Comparison of ENCODE assay signal across 8 mouse cellular contexts in genomic region chr2:32095351-32096121, GRCm38 (mm10). TPM values are rescaled to one million over a fixed set of nuclear protein-coding genes. Genes with fewer than 3 reads are reported as not detected.
A peak's percentile ranks its signal among the peaks of the same experiment; 100 is the strongest.
DNase-seq lines count a peak whose midpoint lies in the region; ATAC-seq and TF ChIP-seq lines count a peak whose summit lies in the region.

Plpp7 (plus strand) TSS chr2:32095528.

- TF ChIP-seq EP300 in ES-Bruce4 (IDR thresholded peaks at IDR 0.05; ENCODE audit: insufficient read depth, low read depth, low read length), result no peak

- H3ac ChIP-seq in myocyte (ENCODE audit: control insufficient read depth, insufficient read length), result peak within 1 kb of the TSS; percentile 0

- no peaks in the 10 kb centered on the region for H3K9me3 ChIP-seq in ES-Bruce4 (replicated peaks; ENCODE audit: control insufficient read depth, insufficient read depth, low read length, poor library complexity, severe bottlenecking)
- H3K9me3 ChIP-seq in forebrain, embryonic 16.5 days (ENCODE audit: control insufficient read depth, low read length), result peaks cover under 1% of the 10 kb centered on the region
- H3K9me3 ChIP-seq in liver, embryonic 13.5 days (replicated peaks), result no peaks in the 10 kb centered on the region

- H3K9ac ChIP-seq in ES-Bruce4 (ENCODE audit: low read depth, poor library complexity, severe bottlenecking), result no peak within 1 kb of the TSS
- H3K9ac ChIP-seq in forebrain, embryonic 16.5 days (replicated peaks; ENCODE audit: low read depth, low read length), result peak within 1 kb of the TSS; percentile 77
- H3K9ac ChIP-seq in liver, embryonic 13.5 days, result peak within 1 kb of the TSS; percentile 61

- peak; percentile 84 for DNase-seq in cerebellum, adult 11-12 months
- DNase-seq in heart, postnatal 10 days, result peak; percentile 86 to 89
- peak; percentile 63 to 77 for DNase-seq in kidney, postnatal 4 days
- no peak for DNase-seq in liver, embryonic 13.5 days
- peak; percentile 65 for DNase-seq in testis, postnatal 14 days (ENCODE audit: low spot score)

- intact Hi-C loops in heart, postnatal 10 days (cut with DNase I), result no loop called here

- no peak for TF ChIP-seq CTCF in ES-Bruce4 (IDR thresholded peaks at IDR 0.05; ENCODE audit: low read depth, low read length)

- H3K36me3 ChIP-seq in ES-Bruce4 (ENCODE audit: control insufficient read depth, insufficient read depth, low read length, poor library complexity, severe bottlenecking) (no peaks in the 10 kb centered on the region), myocyte (ENCODE audit: control insufficient read depth, insufficient read depth) (no peaks in the 10 kb centered on the region)
- 0 out of 2 replicates have a peak, but pooled peaks cover 2% of the 10 kb centered on the region for H3K36me3 ChIP-seq in forebrain, embryonic 16.5 days (ENCODE audit: control insufficient read depth, insufficient read depth)
- H3K36me3 ChIP-seq in liver, embryonic 13.5 days, result no peaks in the 10 kb centered on the region

- 50% methylated on average over 22 of the region's 22 CpGs for WGBS in forebrain, embryonic 16.5 days
- WGBS in liver, embryonic 13.5 days (ENCODE audit: insufficient replicate concordance), result 56% methylated on average over 22 of the region's 22 CpGs

- peak within 1 kb of the TSS; percentile 66 for H3K4me2 ChIP-seq in forebrain, embryonic 16.5 days (ENCODE audit: low read length)
- peak within 1 kb of the TSS; percentile 59 for H3K4me2 ChIP-seq in liver, embryonic 13.5 days
- H3K4me2 ChIP-seq in myocyte (ENCODE audit: low read depth), result peak within 1 kb of the TSS; percentile 69

- TF ChIP-seq POLR2A in ES-Bruce4 (IDR thresholded peaks at IDR 0.05; ENCODE audit: insufficient read depth, low read length) (no peak), myocyte (IDR thresholded peaks at IDR 0.05; ENCODE audit: insufficient read length, low read depth) (peak; percentile 45)

- ATAC-seq in forebrain, embryonic 16.5 days, result peak; percentile 95
- ATAC-seq in liver, embryonic 13.5 days (ENCODE audit: low read depth), result peak; percentile 70

- peak within 1 kb of the TSS; percentile 43 for H3K4me3 ChIP-seq in ES-Bruce4 (ENCODE audit: low read depth, low read length)
- H3K4me3 ChIP-seq in forebrain, embryonic 16.5 days (replicated peaks; ENCODE audit: low read length), result peak within 1 kb of the TSS; percentile 54
- H3K4me3 ChIP-seq in liver, embryonic 13.5 days (replicated peaks), result peak within 1 kb of the TSS; percentile 37
- peak within 1 kb of the TSS; percentile 31 for H3K4me3 ChIP-seq in myocyte

- H3K27ac ChIP-seq in ES-Bruce4 (ENCODE audit: insufficient read depth, low read length), result no peak within 1 kb of the TSS
- H3K27ac ChIP-seq in forebrain, embryonic 16.5 days (ENCODE audit: low read length), result peak within 1 kb of the TSS; percentile 41; the same call in 1 of the 2 replicates
- H3K27ac ChIP-seq in liver, embryonic 13.5 days, result peak within 1 kb of the TSS; percentile 59

- no peaks in the 10 kb centered on the region for H3K4me1 ChIP-seq in ES-Bruce4 (ENCODE audit: control insufficient read depth, insufficient read depth, low read length)
- peaks cover 14% of the 10 kb centered on the region for H3K4me1 ChIP-seq in forebrain, embryonic 16.5 days (replicated peaks; ENCODE audit: control insufficient read depth, insufficient read depth, low read length)
- H3K4me1 ChIP-seq in liver, embryonic 13.5 days (replicated peaks), result peaks cover 54% of the 10 kb centered on the region

- H3K27me3 ChIP-seq in ES-Bruce4 (ENCODE audit: control insufficient read depth, insufficient read depth, low read length, poor library complexity, severe bottlenecking), result no peaks in the 10 kb centered on the region
- no peaks in the 10 kb centered on the region for H3K27me3 ChIP-seq in forebrain, embryonic 16.5 days (replicated peaks; ENCODE audit: control insufficient read depth, insufficient read depth, low read length)
- 0 out of 2 replicates have a peak, but pooled peaks cover 5% of the 10 kb centered on the region for H3K27me3 ChIP-seq in liver, embryonic 13.5 days
- H3K27me3 ChIP-seq in myocyte (ENCODE audit: control insufficient read depth, insufficient read depth, insufficient read length), result peaks cover 9% of the 10 kb centered on the region

- no peaks in the 10 kb centered on the region for H3K79me2 ChIP-seq in myocyte (ENCODE audit: control insufficient read depth, insufficient read depth)

TF ChIP-seq in myocyte, 11 proteins besides CTCF, POLR2A, EP300 and RAD21:
- TF ChIP-seq MYOG (IDR thresholded peaks at IDR 0.05; ENCODE audit: control insufficient read depth in 1 of 3, insufficient read depth in 1 of 3, insufficient read length in 2 of 3, low read depth in 2 of 3), result peak; percentile 91 to 98 (median 96)
- no peak for TF ChIP-seq E2F4 (IDR thresholded peaks at IDR 0.05; ENCODE audit: insufficient read depth)
- no peak for TF ChIP-seq MAX (IDR thresholded peaks at IDR 0.05; ENCODE audit: low read depth)
- peak; percentile 85 for TF ChIP-seq TCF12 (IDR thresholded peaks at IDR 0.05; ENCODE audit: insufficient read depth, poor library complexity, severe bottlenecking)
- peak; percentile 83 to 91 (median 90) for TF ChIP-seq MYOD1 (IDR thresholded peaks at IDR 0.05; ENCODE audit: control insufficient read depth in 1 of 3, insufficient read length in 2 of 3, low read depth in 2 of 3)
- TF ChIP-seq TCF3 (IDR thresholded peaks at IDR 0.05; ENCODE audit: insufficient read length, low read depth), result peak; percentile 63

RNA-seq across cellular contexts. Expression of gene Plpp7, which starts in this region (rescaled TPM):
- polyA plus RNA-seq in ES-Bruce4 (2011; ENCODE audit: insufficient read depth, insufficient read length, low read depth, missing spikeins) (1.2 TPM in 1 of 2 replicates, not detected in the other), myocyte (2012; fragmentation: generic; extraction: Trizol) (60.6 TPM)
- 19.6 and 20.6 TPM in 2 replicates for polyA plus RNA-seq in forebrain, embryonic 16.5 days (2015; fragmentation: Nextera tagmentation; extraction: Ambion mirVana)
- total RNA-seq in heart, postnatal 10 days (2021), result 10 to 100 TPM; 29.3 to 31.6 TPM
- 2.0 and 2.2 TPM in 2 replicates for polyA plus RNA-seq in liver, embryonic 13.5 days (2015; fragmentation: Nextera tagmentation; extraction: Ambion mirVana)
